Mouse (Mus musculus): ENCODE results near the gene Gm49405.

The Gm49405 gene

DNA sequence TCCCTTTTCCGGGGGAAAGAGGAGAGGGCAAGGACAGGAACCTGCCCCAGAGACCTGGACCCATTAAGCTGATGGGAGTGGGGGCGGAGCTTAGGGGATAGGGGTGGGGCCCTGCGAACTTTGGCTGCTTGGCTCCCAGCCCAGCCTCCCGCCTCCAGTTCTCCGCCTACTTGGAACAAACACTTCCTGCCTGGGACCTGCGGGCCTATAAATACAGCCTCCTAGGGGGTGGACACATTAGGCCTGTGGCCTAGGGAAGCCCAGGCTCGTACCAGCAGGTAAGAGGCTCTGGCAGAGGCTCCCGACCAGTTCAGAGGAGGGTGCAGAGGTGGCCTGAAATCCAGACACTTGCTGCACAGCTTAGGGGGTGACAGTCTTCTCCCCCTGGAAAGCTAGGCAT is 14.1 kb upstream of the Gm49405 start, which contains the start of gene Acy3:
Gene Acy3 (plus strand): TSS at position 237 of the 400 bp plus-strand sequence.
- in situ Hi-C loops (cut with MseI, MboI), result no loop called here

DNA sequence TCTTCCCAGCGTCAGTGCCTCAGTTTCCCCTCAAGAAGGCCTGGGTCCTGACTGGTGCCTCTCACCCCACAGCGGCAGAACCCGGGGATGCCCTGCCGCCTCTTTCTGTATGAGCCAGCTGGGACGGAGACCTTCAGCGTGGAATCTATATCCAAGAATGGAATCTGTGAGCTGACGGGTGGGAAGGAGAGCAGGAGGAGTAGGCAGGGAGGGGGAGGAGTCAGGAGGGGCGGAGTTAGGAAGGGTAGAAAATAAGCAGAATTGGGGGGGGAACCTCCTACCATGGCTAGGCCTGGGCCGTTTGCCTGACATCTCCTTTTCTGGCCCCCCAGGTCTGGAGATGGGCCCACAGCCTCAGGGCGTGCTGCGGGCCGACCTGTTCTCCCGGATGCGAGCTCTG is 12.4 kb upstream of the Gm49405 start:
- in situ Hi-C loops (cut with MseI, MboI), result no loop called here

DNA sequence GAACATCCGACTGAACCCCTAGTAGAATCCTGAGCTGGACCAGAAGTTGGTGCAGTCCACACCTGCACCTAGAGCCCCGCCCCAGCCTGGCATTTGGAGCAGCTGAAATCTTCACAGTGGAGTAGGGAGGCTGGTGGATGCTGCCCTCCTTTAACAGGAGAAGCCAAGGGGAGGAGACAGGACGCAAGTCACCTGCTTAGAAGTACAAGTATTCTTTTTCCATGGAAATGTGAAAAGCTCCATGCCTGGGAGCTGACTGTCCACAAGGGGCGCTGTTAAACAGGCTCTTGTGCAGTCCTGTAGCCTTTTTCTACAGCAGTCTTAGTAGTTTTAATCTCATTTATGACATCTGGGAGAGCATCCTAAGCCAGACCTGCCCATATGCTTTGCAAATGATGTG is 11.7 kb upstream of the Gm49405 start:
- in situ Hi-C loops (cut with MseI, MboI), result no loop called here

DNA sequence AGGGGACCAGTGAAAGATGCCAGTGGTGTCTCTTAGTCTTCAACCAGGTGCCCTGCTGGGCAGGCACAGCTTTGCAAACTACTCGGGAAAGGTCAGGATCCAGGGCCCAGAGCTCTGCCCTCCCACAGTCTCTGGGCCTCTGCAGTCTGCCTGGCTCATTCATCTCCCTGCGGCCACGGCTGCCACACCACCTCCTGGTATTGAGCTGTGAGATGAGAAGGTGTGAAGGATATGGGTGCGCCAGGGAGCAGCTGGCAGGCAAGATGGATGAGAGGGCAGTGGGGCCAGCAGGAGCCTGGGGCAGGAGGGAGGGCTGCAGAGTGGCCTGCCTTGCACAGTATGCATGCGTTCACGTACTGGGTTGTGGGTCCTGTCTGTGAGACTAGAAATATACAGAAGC is 9.6 kb upstream of the Gm49405 start:
- in situ Hi-C loops (cut with MseI, MboI), result loop anchor here in 1 of 2 experiments (5.0 kb wide), 1 partner anchor 44 kb away; no protein-coding TSS in a partner anchor

DNA sequence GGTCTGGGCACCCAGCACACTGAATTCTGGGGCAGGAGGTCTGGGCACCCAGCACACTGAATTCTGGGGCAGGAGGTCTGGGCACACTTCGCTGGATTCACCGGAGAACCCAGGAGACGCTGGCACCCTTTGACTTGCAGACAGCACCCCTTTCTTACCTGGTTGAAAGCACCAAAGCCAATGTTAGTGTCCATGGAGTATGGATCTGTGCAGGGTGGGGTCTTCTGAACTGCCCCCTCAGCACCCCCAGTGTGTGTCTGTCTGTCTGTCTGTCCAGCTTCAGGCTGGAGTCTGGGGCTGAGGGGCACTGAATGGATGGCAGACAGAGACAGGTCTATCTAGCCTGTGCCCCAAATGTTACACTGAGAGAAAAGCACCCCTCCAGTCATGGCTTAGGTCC is 8.9 kb upstream of the Gm49405 start:
- in situ Hi-C loops (cut with MseI, MboI), result loop anchor here in 1 of 2 experiments (5.0 kb wide), 1 partner anchor 44 kb away; no protein-coding TSS in a partner anchor

DNA sequence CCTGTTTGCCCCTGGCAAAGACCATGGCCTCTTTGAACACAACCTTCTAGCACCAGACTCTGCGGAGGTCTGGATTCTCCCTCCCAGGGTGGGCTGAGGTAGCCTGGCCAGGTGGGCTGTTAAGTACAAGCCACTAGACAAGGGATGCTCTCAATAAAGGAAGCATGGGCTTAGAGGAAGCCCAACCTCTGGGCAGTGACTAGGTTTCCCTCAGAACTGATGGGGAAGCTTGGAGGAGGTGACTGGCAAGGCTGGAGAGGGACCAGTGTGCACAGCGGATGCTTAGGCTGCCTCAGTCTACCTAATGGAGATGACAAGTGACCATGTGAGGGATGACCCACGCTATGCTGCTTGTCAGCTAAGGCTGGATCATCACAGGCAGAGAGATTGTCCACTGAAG is 8.5 kb upstream of the Gm49405 start:
- in situ Hi-C loops (cut with MseI, MboI), result loop anchor here in 1 of 2 experiments (5.0 kb wide), 1 partner anchor 45 kb away; no protein-coding TSS in a partner anchor

DNA sequence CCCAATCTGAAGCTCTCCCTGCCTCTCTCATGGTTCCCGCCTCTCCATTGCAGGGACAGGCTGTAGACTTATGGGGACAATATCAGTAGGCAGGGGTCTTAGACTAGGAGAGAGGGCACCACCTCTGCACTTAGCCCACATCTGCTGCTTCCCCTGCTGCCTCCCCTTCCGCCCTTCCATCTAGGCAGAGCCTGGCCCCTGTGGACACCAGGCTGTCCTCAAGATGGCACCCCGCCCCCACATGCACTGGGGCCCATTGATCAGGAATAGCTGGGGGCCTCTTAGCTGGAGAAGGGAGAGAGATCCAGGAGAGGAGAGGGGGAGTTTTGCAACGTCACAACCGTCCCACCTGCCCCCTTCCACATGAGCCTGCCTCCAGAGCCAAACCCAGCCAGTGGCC is 8.0 kb upstream of the Gm49405 start, which contains the start of gene Tbx10:
Gene Tbx10 (plus strand): TSS at position 337 of the 400 bp plus-strand sequence.
- in situ Hi-C loops (cut with MseI, MboI), result loop anchor here in 1 of 2 experiments (5.0 kb wide), 1 partner anchor 45 kb away; no protein-coding TSS in a partner anchor

DNA sequence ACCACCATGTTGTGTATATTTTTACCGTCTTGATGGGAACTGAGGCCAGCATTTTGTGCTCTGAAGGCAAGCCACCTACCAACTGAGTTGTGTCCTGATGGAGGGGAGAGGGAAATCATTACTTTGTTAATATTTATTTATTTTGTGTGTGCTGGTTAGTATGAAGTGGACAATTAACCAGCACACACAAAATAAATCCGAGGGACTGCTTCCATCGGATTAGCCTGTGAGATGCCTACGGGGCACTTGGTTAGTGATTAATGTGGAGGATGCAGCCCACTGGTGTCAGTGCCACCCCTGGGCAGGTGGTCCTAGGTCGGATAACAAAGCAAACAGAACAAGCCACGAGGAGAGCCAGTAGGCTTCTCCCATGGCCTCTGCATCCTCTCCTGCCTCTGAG is 5.5 kb upstream of the Gm49405 start:
- in situ Hi-C loops (cut with MseI, MboI), result loop anchor here in 1 of 2 experiments (5.0 kb wide), 1 partner anchor 48 kb away; no protein-coding TSS in a partner anchor

DNA sequence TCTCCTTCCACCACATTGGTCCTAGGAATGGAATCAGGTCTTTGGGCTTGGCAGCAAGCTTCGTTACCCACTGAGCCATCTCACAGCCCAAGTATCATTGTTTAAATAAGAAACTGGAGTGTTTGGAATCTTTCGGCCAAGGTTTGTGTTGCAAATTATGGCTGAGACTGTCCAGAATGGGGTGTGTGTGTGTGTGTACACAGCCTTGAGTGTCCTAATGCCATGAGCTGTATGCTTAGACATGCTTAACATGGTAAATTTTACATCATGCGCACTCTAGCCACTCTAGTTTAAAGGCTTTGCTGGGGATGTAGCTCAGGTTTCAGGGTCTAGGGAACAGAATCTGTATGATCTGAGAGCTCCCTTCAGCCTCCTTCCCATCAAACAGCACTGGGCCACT is 4.9 kb upstream of the Gm49405 start:
- in situ Hi-C loops (cut with MseI, MboI), result no loop called here

DNA sequence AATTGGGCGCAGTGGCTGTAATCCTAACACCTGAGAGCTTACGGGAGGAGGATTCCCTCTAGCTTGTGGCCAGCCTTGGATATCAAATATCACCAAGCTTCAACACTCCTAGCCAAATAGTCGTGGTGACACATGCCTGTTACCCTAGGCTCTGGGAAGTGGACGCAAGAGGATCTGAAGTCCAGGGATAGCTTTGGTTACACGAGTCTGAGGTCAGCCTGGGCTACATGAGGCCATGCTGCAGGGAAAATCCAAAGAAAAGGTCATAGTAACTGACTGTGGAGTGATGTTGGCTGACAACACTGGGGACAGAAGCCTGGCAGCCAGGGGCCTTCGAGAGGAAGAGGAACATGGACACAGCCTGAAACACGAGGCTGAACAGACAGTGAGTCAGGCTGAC is 4.3 kb upstream of the Gm49405 start:
- in situ Hi-C loops (cut with MseI, MboI), result no loop called here

DNA sequence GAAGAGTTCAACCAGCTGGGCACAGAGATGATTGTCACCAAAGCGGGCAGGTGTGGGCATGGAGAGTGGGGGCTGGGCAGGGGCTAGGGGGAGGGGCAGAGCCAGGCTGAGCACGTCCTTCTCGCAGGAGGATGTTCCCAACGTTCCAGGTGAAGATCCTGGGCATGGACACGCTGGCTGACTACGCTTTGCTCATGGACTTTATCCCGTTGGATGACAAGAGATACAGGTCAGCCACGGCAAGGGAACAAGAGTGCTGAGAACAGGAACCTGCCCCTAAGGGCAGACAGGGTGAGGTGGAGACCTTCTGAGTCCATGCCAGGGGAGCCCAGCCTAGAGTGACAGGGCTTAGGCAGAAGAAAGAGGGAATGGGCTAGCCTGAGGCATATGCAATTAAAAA is 3.7 kb upstream of the Gm49405 start:
- in situ Hi-C loops (cut with MseI, MboI), result no loop called here

DNA sequence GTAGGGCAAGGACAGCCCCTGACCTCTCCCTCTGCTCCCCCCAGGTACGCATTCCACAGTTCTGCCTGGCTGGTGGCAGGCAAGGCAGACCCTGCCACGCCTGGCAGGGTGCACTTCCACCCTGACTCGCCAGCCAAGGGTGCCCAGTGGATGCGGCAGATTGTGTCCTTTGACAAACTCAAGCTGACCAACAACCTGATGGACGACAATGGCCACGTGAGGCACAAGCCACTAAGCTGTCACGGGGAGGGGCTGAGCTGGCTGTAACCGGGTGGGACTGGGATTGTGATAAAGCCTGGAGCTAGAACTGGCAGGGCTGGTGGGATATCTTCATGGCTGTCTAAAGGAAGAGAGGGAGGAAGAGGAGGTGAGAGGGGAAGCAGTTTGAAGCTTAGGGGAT is 3.2 kb upstream of the Gm49405 start:
- in situ Hi-C loops (cut with MseI, MboI), result no loop called here

DNA sequence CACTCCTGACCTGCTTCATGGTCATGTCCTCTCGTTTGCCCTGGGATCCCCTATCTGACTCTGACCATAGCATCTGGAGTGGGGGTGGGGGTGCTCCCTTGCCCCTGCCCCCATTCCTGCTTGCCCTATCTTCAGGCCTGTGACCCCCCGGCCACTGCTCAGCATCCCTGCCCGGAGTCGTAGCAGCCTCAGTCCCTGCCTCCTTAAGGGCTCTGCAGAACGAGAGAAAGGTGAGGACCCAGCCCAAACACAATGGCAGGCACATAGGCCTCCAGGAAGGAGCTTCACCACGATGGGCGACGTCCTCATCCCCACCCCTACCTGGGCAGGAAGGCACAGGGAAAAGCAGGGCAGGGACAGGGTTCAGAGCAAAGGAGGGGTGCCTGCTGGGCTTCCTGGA is 2.1 kb upstream of the Gm49405 start:
- in situ Hi-C loops (cut with MseI, MboI), result no loop called here

DNA sequence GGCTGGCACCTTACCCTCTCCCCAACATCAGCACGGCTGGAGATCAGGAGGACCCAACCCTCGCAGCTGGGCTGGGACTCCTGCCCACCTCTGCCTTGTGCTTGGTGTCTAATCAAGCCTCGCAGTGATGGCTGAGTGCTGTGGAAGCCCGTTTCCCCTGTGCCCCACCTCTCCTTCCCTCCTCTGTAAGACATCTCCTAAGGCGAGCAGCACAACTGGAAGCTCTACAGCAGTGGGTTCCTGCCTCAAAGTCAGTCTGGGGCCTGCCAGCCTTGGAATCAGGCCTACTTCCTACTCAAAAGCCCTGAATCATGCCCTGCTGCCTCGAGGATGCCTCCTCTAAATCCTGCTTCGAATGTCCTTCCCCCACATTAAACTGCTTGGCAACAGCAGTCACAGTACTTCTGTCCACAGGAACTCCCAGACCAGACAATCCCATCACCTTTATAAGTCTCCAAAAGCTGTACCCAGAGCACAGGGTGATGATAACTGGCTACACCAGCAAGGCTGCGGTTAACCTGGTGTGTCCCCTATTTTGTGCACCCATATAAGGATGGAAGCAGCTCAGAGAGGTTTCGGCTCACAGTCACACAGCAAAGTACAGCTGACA is 1.2 kb upstream of the Gm49405 start:
- in situ Hi-C loops (cut with MseI, MboI), result no loop called here

DNA sequence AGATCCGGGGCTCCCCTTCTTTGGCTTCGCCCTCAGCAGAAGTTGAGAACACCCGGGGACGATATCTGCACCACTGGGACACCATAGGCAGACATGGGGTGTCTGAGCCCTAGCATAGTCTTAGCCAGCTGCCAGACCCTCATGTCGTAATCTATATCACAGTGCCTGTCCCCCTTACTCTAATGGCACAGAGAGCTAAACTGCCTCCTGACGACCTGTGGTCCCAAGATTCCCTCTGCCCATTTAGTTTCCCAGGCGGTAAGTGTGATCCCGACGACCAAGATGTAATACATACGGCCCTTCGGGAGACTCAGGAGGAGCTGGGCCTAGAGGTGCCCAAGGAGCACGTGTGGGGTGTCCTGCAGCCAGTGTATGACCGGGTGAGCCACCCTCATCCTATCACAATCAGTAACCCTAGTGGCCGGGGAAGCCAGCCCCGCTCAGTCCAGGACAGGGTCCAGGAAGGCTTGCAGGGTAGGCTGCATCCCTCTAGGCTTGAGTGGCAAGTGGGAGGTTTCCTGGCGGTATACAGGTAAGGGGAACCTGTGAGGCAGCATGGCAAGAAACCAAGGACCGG is 611 bp downstream of the Gm49405 start:
- in situ Hi-C loops (cut with MseI, MboI), result no loop called here

DNA sequence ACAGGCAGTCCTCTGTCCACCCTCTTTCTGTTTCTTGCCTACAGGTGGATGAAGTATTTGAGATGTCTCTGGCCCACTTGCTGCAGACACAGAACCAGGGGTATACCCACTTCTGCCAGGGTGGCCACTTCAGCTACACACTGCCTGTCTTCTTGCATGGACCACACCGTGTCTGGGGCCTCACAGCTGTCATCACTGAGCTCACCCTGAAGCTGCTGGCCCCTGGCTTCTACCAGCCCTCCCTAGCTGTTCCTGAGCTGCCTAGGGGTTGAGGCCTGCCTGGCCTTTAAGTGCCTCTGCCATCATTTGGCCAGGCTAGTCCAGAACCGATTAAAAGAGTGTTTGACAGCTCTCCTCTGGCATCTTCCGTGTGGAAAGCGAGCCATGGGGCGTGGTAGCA is 1.3 kb downstream of the Gm49405 start:
- in situ Hi-C loops (cut with MseI, MboI), result no loop called here

DNA sequence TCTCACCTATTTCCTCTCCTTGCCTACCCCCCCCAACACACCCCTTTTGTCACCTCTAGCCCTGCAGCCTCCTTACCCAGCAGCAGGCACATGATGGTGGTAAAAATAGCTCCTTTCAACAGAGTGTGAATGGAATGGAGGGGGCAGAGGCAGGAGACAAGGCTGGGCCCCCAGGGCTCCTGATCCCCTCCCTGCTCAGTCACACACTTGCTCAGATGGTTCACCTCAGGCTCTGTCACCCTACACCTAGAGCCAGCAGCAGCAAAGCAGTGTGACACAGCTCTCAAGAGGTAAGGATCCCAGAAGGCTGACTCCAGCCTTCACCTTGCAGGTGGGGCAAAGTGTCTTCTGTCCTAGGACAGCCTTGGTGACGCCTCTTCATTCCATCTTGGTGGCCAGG is 2.7 kb downstream of the Gm49405 start, which contains the start of gene Doc2g:
Gene Doc2g (plus strand): TSS at position 202 of the 400 bp plus-strand sequence.
- in situ Hi-C loops (cut with MseI, MboI), result no loop called here

DNA sequence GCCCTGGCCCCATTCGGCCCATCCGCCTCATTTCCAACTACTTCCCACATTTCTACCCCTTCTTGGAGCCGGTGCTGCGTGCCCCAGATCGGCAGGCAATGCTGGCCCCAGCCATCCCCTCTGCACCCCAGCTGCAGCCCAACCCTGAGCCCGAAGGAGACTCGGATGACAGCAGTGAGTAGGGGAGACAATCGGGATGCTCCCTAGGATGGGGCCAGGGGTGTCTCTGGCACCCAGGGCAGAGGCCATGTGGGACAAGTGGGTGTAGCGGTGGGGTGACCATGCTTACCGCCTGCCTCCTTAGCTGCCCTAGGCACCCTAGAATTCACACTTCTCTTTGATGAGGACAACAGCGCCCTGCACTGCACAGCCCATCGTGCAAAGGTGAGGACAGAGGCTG is 3.2 kb downstream of the Gm49405 start:
- in situ Hi-C loops (cut with MseI, MboI), result no loop called here

DNA sequence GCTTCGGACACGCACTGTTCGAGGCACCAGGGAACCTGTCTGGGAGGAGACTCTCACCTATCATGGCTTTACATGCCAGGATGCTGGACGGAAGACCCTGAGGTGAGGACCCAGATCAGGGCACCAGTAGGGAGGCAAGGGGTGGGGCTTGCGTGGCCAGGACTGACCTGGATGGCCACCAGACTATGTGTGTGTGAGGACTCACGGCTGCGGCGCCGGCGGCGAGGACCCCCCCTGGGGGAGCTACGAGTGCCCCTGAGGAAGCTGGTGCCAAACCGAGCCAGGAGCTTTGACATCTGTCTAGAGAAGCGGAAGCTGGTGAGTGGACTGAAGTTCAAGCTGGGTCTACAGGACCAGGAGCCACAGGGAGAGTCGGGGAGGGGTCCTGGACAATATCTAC is 3.9 kb downstream of the Gm49405 start:
- in situ Hi-C loops (cut with MseI, MboI), result no loop called here

DNA sequence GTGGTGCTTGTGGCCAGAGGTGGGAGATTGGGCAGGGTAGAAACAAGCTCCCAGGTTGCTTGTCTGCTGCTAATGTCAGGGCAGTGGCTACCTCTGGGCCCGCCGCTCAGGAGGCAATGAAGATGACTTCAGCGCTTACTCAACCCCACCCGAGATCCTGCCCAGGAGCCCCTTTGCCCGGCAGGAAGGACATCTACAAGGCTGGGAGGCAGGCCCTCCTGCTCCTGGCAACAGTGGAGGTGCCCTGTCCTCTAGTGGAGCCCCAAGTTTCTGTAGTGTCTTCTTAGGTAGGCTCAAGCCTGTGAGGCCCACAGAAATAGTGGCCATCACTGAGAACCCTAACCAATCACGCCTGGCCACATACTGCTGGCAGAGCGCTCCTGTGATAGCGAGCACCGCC is 4.7 kb downstream of the Gm49405 start:
- in situ Hi-C loops (cut with MseI, MboI), result no loop called here

DNA sequence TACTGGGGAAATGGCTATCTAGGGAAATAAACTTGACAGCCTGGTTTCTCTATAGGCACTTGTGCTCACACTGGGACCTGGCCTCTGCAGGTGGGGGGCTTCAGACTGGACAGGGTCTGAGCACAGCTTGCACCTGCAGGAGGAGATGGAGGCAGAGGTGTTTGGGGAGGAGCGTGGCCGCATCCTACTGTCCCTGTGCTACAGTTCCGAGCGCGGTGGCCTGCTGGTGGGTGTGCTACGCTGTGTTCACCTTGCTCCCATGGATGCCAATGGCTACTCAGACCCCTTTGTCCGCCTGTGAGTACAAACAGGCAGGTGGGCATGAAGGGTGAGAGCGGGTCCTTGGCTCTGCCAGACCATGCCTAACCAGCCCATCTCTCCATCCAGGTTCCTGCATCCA is 5.5 kb downstream of the Gm49405 start:
- in situ Hi-C loops (cut with MseI, MboI), result no loop called here

DNA sequence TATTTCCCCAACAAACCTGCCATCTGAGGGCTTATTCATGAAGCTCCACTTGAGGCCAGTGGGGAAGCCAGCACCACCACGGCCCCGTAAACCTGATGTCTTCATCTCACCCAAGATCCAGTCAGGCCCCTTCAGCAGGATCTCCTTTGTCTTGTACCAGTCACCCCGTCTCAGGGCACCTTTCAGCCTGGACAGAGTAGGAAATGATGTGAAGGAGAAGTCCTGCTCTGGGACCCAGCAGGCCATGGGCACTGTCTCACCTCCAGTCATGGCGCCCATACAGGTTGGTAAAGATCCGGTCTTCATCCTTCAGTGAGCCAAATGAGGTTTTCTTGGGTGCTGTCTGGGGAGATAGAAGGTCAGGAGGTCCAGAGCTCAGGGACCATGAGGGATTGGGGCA is 10.7 kb downstream of the Gm49405 start:
- in situ Hi-C loops (cut with MseI, MboI), result no loop called here

DNA sequence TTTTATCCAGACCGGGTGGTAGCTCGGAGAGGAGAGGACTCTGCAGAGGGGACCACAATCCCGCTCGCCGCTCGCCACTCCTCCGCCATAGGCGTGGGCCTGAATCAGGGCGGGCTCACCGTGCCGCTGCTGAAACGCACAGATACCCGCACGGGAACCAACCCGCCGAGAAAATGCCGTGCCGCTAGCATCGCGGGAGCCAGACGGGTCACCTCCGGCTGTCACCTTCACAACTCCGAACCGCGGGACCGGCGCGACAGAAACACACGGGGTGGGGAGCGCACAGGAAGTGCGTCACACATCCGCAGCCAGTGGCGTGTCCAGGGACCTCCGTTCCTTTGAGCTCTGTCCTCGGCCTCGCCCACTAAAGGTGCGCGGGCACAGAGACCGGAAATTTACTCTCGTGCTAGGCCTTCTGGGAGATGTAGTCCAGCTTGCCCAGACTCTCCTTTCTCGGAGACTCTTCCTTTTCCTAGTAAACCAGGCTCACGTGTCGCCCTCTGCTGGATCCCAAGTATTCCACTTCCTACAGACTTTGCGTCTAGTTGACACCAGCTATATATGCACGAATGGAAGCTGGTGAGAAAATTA is 12.1 kb downstream of the Gm49405 start, which contains the start of gene Ndufv1:
Gene Ndufv1 (minus strand): TSS at position 375 of the 591 bp plus-strand sequence.
- in situ Hi-C loops (cut with MseI, MboI), result no loop called here
